Mouse (Mus musculus): ENCODE results near the gene Zmynd8. TPM values are rescaled to one million over a fixed set of nuclear protein-coding genes. Genes with fewer than 3 reads are reported as not detected.

The Zmynd8 gene
- polyA plus RNA-seq, 1 experiment from 2014 or later: 21.9 TPM

DNA sequence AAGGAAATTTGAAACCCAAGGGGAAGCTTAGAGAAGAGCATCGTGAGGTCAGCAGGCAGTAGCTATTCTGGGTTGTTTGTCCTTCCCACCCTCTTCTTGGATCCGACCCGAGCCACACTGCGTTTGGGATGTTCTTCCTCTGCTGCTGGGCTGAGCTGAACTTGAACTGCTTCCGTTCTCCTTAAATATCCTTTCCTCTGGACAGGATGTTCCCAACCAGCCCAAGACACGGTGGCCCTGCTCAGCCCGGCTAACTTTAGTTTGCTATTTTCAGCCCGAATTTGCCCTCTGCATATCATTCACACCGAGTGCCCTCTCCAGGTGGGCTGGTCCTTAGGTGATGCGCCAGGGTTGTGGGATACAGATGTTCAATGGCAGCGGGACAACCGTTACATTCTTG is 37.3 kb upstream of the Zmynd8 start:
- Histone ChIP-seq H3K27me3 (ENCODE audit: insufficient read depth, low read length) (no peaks in the 10 kb centered on the region), H3K4me2 (ENCODE audit: low read depth, low read length) (no peak overlapping the region), H3K4me3 (ENCODE audit: low read depth, low read length) (no peak overlapping the region), H3K9ac (replicated peaks) (no peak overlapping the region), H3K36me3 (replicated peaks; ENCODE audit: insufficient read depth, low read length) (no peaks in the 10 kb centered on the region), H3K27ac (ENCODE audit: low read depth) (0 out of 2 replicates have a peak overlapping the region, but pooled peaks have one; percentile 1), H3K4me1 (ENCODE audit: insufficient read depth) (no peaks in the 10 kb centered on the region), H3K9me3 (ENCODE audit: low read length) (no peaks in the 10 kb centered on the region)
- no peak for ATAC-seq
- TF ChIP-seq EP300 (IDR thresholded peaks at IDR 0.05; ENCODE audit: low read depth): no peak
- TF ChIP-seq CTCF (IDR thresholded peaks at IDR 0.05; ENCODE audit: low read depth): no peak
- WGBS (ENCODE audit: insufficient replicate concordance): 59% methylated on average over 12 of the region's 12 CpGs
- DNase-seq: no peak

DNA sequence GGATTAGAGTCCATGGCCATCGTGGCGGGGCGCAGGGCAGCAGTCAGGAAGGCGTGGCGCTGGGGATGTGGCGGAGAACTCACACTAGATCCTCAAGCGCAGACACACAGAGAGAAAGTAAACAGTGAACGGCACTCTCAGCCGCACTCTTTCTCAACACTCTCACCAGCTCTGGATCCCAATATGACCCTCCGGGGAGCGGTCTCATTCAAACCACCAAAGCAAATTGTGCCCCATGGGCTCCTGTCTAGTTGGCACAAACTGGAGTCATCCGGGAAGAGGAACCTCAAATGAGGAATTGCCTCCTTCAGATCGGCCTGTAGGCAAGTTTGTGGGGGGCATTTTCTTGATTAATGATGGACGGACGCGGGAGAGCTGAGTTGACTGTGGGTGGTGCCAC is 28.9 kb upstream of the Zmynd8 start:
- no peak for TF ChIP-seq CTCF (IDR thresholded peaks at IDR 0.05; ENCODE audit: low read depth)
- no peak for TF ChIP-seq EP300 (IDR thresholded peaks at IDR 0.05; ENCODE audit: low read depth)
- Histone ChIP-seq H3K27me3 (ENCODE audit: insufficient read depth, low read length) (no peaks in the 10 kb centered on the region), H3K36me3 (replicated peaks; ENCODE audit: insufficient read depth, low read length) (no peaks in the 10 kb centered on the region), H3K9me3 (ENCODE audit: low read length) (no peaks in the 10 kb centered on the region), H3K4me3 (ENCODE audit: low read depth, low read length) (no peak overlapping the region), H3K4me1 (ENCODE audit: insufficient read depth) (peaks cover 2% of the 10 kb centered on the region), H3K27ac (ENCODE audit: low read depth) (no peak overlapping the region), H3K9ac (replicated peaks) (no peak overlapping the region), H3K4me2 (ENCODE audit: low read depth, low read length) (no peak overlapping the region)
- 89% methylated on average over 16 of the region's 16 CpGs for WGBS (ENCODE audit: insufficient replicate concordance)
- DNase-seq: no peak
- no peak for ATAC-seq

- no peaks in the 10 kb centered on the region for H3K36me3 ChIP-seq (replicated peaks; ENCODE audit: insufficient read depth, low read length)
- H3K4me2 ChIP-seq (ENCODE audit: low read depth, low read length): no peak overlapping the region
- ATAC-seq: no peak
- H3K9ac ChIP-seq (replicated peaks): no peak overlapping the region
- H3K4me3 ChIP-seq (ENCODE audit: low read depth, low read length): no peak overlapping the region
- no peak overlapping the region for H3K27ac ChIP-seq (ENCODE audit: low read depth)
- TF ChIP-seq EP300 (IDR thresholded peaks at IDR 0.05; ENCODE audit: low read depth) (no peak), CTCF (IDR thresholded peaks at IDR 0.05; ENCODE audit: low read depth) (no peak)
- no peaks in the 10 kb centered on the region for H3K9me3 ChIP-seq (ENCODE audit: low read length)
- no peaks in the 10 kb centered on the region for H3K27me3 ChIP-seq (ENCODE audit: insufficient read depth, low read length)
- DNase-seq: no peak
- peaks cover 11% of the 10 kb centered on the region for H3K4me1 ChIP-seq (ENCODE audit: insufficient read depth)
- 90% methylated on average over 5 of the region's 5 CpGs for WGBS (ENCODE audit: insufficient replicate concordance)
Observed at GRCm38 (mm10) chr2:165926191-165926590, 27.4 kb upstream of the Zmynd8 start.

- no peak overlapping the region for H3K4me2 ChIP-seq (ENCODE audit: low read depth, low read length)
- no peak overlapping the region for H3K4me3 ChIP-seq (ENCODE audit: low read depth, low read length)
- H3K9me3 ChIP-seq (ENCODE audit: low read length): no peaks in the 10 kb centered on the region
- H3K4me1 ChIP-seq (ENCODE audit: insufficient read depth): peaks cover 11% of the 10 kb centered on the region
- TF ChIP-seq EP300 (IDR thresholded peaks at IDR 0.05; ENCODE audit: low read depth) (no peak), CTCF (IDR thresholded peaks at IDR 0.05; ENCODE audit: low read depth) (no peak)
- no peaks in the 10 kb centered on the region for H3K36me3 ChIP-seq (replicated peaks; ENCODE audit: insufficient read depth, low read length)
- no peak overlapping the region for H3K9ac ChIP-seq (replicated peaks)
- ATAC-seq (no peak), DNase-seq (no peak)
- H3K27me3 ChIP-seq (ENCODE audit: insufficient read depth, low read length): no peaks in the 10 kb centered on the region
- no peak overlapping the region for H3K27ac ChIP-seq (ENCODE audit: low read depth)
- WGBS (ENCODE audit: insufficient replicate concordance): 52% methylated on average over 3 of the region's 3 CpGs
Observed at GRCm38 (mm10) chr2:165925144-165925543, 26.3 kb upstream of the Zmynd8 start.

DNA sequence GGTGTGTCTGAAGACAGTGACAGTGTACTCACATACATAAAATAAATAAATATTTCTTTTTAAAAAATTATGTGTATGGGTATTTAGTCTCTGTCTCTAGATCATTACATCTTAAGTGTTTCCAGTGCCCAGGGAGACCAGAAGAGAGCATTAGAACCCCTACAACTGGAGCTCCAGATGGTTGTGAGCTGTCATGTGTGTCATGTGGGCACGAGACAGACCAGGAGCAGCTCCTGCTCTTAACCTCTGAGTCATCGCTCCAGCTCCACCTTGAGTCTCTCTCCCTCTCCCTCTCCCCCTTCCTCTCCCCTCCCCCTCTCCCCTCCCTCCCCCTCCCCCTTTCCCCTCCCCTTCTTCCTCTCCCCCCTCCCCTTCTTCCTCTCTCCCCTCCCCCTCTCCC is 25.9 kb upstream of the Zmynd8 start:
- WGBS (ENCODE audit: insufficient replicate concordance): 33% methylated on average over 2 of the region's 2 CpGs
- ATAC-seq (no peak), DNase-seq (no peak)
- H3K36me3 ChIP-seq (replicated peaks; ENCODE audit: insufficient read depth, low read length): no peaks in the 10 kb centered on the region
- H3K9me3 ChIP-seq (ENCODE audit: low read length): no peaks in the 10 kb centered on the region
- no peak overlapping the region for H3K27ac ChIP-seq (ENCODE audit: low read depth)
- TF ChIP-seq CTCF (IDR thresholded peaks at IDR 0.05; ENCODE audit: low read depth) (no peak), EP300 (IDR thresholded peaks at IDR 0.05; ENCODE audit: low read depth) (no peak)
- no peaks in the 10 kb centered on the region for H3K27me3 ChIP-seq (ENCODE audit: insufficient read depth, low read length)
- peaks cover 11% of the 10 kb centered on the region for H3K4me1 ChIP-seq (ENCODE audit: insufficient read depth)
- no peak overlapping the region for H3K9ac ChIP-seq (replicated peaks)
- H3K4me3 ChIP-seq (ENCODE audit: low read depth, low read length): no peak overlapping the region
- H3K4me2 ChIP-seq (ENCODE audit: low read depth, low read length): no peak overlapping the region

DNA sequence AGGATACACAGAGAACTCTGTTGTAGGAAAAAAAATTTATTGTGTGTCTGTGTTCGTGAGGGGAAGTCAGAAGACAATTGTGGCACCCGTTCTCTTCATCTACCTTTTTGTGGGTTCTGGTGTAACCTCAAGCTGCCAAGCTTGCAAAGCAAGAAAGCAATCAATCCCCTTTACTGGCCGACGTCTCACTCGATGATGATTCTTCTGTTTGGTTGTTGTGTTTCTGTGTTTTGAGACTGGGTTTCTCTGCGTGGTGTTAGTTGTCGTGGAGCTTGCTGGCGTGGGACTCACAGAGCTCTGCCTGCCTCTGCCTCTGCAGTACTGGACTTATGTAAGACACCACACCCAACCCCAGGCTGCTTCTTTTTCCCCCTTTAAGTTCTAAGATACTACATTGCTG is 24.9 kb upstream of the Zmynd8 start:
- WGBS (ENCODE audit: insufficient replicate concordance): 62% methylated on average over 8 of the region's 8 CpGs

DNA sequence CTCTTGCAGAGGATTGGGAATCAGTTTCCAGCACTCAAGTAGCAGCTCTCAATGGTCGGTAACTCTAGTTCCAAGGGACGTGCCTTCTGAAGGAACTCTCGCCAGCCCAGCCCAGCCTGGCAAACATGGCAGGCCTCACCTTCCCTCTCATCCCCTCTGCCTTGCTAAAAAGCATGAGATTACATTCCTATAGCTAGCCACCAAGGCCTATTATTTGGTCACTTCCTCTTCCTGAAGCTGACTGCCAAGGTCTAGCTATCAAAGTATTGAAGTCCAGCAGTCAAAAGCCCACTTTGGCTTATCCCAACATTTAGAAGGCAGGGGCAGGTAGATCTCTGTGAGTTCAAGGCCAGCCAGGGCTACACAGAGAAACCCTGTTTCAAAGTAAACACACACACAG is 24.2 kb upstream of the Zmynd8 start:
- no peak overlapping the region for H3K9ac ChIP-seq (replicated peaks)
- DNase-seq (no peak), ATAC-seq (no peak)
- H3K36me3 ChIP-seq (replicated peaks; ENCODE audit: insufficient read depth, low read length): no peaks in the 10 kb centered on the region
- peaks cover 11% of the 10 kb centered on the region for H3K4me1 ChIP-seq (ENCODE audit: insufficient read depth)
- TF ChIP-seq EP300 (IDR thresholded peaks at IDR 0.05; ENCODE audit: low read depth) (no peak), CTCF (IDR thresholded peaks at IDR 0.05; ENCODE audit: low read depth) (no peak)
- H3K4me2 ChIP-seq (ENCODE audit: low read depth, low read length): peak overlapping the region; percentile 18; the same call in 1 of the 2 replicates
- 68% methylated on average over 3 of the region's 3 CpGs for WGBS (ENCODE audit: insufficient replicate concordance)
- peak overlapping the region; percentile 75 for H3K27ac ChIP-seq (ENCODE audit: low read depth)
- no peaks in the 10 kb centered on the region for H3K27me3 ChIP-seq (ENCODE audit: insufficient read depth, low read length)
- H3K9me3 ChIP-seq (ENCODE audit: low read length): no peaks in the 10 kb centered on the region
- H3K4me3 ChIP-seq (ENCODE audit: low read depth, low read length): no peak overlapping the region

More for the DNA sequence above, 24.9 kb upstream of the Zmynd8 start:
- Histone ChIP-seq H3K9ac (replicated peaks) (no peak overlapping the region), H3K4me1 (ENCODE audit: insufficient read depth) (peaks cover 11% of the 10 kb centered on the region), H3K4me2 (ENCODE audit: low read depth, low read length) (no peak overlapping the region), H3K4me3 (ENCODE audit: low read depth, low read length) (no peak overlapping the region), H3K36me3 (replicated peaks; ENCODE audit: insufficient read depth, low read length) (no peaks in the 10 kb centered on the region), H3K27ac (ENCODE audit: low read depth) (peak overlapping the region; percentile 75; the same call in 1 of the 2 replicates), H3K27me3 (ENCODE audit: insufficient read depth, low read length) (no peaks in the 10 kb centered on the region), H3K9me3 (ENCODE audit: low read length) (no peaks in the 10 kb centered on the region)
- TF ChIP-seq CTCF (IDR thresholded peaks at IDR 0.05; ENCODE audit: low read depth) (no peak), EP300 (IDR thresholded peaks at IDR 0.05; ENCODE audit: low read depth) (no peak)
- no peak for DNase-seq
- no peak for ATAC-seq

Measured in liver, postnatal 0 days (tissue).